Mouse (Mus musculus) limb, embryonic 12.5 days (tissue): ENCODE measurements at regions not wholly inside any gene's neighbourhood (a gene's known extent, or its start where the extent isn't known, plus 50 kb on each side); places are given as distances from the start of the nearest gene placed in this dataset.

Experiments used
- ATAC-seq: fragments of 200-750 bp; cut with Nextera tagmentation; 2 replicates; pipeline ENCODE4 v1.8.0; 2017; ENCODE audit warnings: low read depth, moderate TSS enrichment; ENCODE audit not compliant: insufficient number of reproducible peaks, insufficient read depth, low FRiP score, low TSS enrichment
- H3K27ac ChIP-seq: fragments of 300-500 bp; sonication (generic); 2 replicates; pipeline ENCODE4 v1.5.1; 2016; ENCODE audit warnings: mild to moderate bottlenecking, moderate library complexity
- H3K27me3 ChIP-seq: fragments of 300-500 bp; sonication (generic); 2 replicates; pipeline ENCODE4 v1.6.1; 2016; ENCODE audit warnings: mild to moderate bottlenecking, moderate library complexity
- H3K36me3 ChIP-seq: fragments of 300-500 bp; sonication (generic); 2 replicates; pipeline ENCODE4 v1.6.1; 2016; ENCODE audit warnings: mild to moderate bottlenecking, moderate library complexity
- H3K4me1 ChIP-seq: fragments of 300-500 bp; sonication (generic); replicated peaks from 2 replicates; pipeline ENCODE4 v1.6.1; 2016
- H3K4me2 ChIP-seq: fragments of 300-500 bp; sonication (generic); 2 replicates; pipeline ENCODE4 v1.6.1; 2016; ENCODE audit warnings: mild to moderate bottlenecking, moderate library complexity
- H3K4me3 ChIP-seq: fragments of 300-500 bp; sonication (generic); replicated peaks from 2 replicates; pipeline ENCODE4 v1.5.1; 2016; ENCODE audit warnings: mild to moderate bottlenecking
- H3K9ac ChIP-seq: fragments of 300-500 bp; sonication (generic); replicated peaks from 2 replicates; pipeline ENCODE4 v1.6.1; 2016; ENCODE audit warnings: mild to moderate bottlenecking, moderate library complexity
- H3K9me3 ChIP-seq: fragments of 300-500 bp; sonication (generic); 2 replicates; pipeline ENCODE4 v1.6.1; 2016; ENCODE audit warnings: mild to moderate bottlenecking, moderate library complexity
- WGBS: fragments of 180-500 bp; shearing (Covaris S2); methylation state at CpG from one replicate; pipeline ENCODE4 v1.1.7; 2016; 5-methylcytosine and 5-hydroxymethylcytosine counted together

DNA sequence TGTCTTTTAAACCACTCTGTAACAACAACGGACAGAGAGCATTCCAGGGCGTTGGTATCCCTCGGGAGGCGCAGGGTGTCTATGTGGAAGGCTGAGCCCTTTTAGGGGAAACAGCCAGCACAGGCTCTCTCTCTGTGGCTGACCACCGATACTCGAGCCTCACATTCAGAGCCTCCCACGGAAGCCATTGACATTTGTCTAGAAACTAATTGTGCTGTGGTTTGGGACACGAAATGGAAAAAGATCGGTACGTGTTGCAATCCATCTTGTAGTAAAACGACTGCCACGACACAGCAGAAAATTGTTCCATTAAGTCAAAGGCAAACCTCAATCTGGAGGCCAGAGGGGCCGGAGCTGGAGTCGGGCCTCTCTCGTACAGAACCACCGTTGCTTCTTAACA lies 575.9 kb upstream of the Gm19410 start:
- Histone ChIP-seq H3K4me1 (no peaks in the 10 kb centered on the region), H3K9me3 (no peaks in the 10 kb centered on the region), H3K4me2 (no peak overlapping the region), H3K36me3 (no peaks in the 10 kb centered on the region), H3K9ac (no peak overlapping the region), H3K4me3 (no peak overlapping the region), H3K27ac (no peak overlapping the region), H3K27me3 (no peaks in the 10 kb centered on the region)
- ATAC-seq = no peak
- 82% methylated on average over 16 of the region's 16 CpGs for WGBS

DNA sequence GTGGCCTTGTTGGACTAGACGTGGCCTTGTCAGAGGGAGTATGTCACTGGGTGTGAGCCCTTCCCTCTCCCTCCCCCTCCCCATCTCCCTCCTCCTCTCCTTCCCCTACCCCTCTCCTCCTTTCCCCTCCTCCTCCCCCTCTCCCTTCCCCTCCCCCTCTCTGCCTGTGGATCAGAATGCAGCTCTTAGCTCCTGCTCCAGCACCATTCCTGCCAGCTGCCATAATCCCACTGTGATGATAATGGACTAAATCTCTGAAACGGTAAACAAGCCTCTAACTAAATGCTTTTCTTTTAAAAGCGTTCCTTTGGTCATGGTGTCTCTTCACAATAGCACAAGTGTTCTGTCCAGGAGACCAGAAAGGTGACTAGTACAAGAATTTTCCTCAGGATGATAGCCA lies 573.1 kb upstream of the Gm19410 start:
- Histone ChIP-seq H3K4me1 (peaks cover 6% of the 10 kb centered on the region; the same call in 1 of the 2 replicates), H3K4me2 (no peak overlapping the region), H3K9me3 (no peaks in the 10 kb centered on the region), H3K4me3 (no peak overlapping the region), H3K9ac (no peak overlapping the region), H3K27ac (no peak overlapping the region), H3K27me3 (no peaks in the 10 kb centered on the region), H3K36me3 (no peaks in the 10 kb centered on the region)
- no peak for ATAC-seq
- 52% methylated on average over 3 of the region's 3 CpGs for WGBS

DNA sequence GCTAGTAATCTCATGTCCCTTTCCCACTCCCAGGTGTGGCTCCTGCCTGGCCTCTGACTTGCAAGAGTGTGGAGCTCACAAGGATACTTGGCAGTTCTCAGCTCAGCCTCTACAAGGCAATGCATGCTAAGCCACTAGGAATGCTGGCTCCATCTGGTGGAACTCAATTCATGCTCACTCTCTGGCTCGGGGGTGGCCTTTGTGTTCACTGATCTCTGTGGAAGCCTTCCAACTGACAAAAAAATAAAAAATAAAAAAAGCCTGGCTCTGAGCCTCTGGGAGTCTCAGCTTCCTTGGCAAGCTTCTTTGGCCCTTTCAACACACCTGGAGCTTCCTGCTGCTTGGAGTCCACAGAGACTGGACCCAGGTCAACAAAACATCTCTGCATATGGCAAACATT lies 571.8 kb upstream of the Gm19410 start:
- Histone ChIP-seq H3K27me3 (no peaks in the 10 kb centered on the region), H3K4me3 (no peak overlapping the region), H3K27ac (no peak overlapping the region), H3K9ac (no peak overlapping the region), H3K9me3 (no peaks in the 10 kb centered on the region), H3K36me3 (no peaks in the 10 kb centered on the region), H3K4me2 (no peak overlapping the region), H3K4me1 (peaks cover 6% of the 10 kb centered on the region; the same call in 1 of the 2 replicates)
- WGBS = 52% methylated on average over 1 of the region's 1 CpGs
- ATAC-seq = peak; percentile 58; the same call in 1 of the 2 replicates

DNA sequence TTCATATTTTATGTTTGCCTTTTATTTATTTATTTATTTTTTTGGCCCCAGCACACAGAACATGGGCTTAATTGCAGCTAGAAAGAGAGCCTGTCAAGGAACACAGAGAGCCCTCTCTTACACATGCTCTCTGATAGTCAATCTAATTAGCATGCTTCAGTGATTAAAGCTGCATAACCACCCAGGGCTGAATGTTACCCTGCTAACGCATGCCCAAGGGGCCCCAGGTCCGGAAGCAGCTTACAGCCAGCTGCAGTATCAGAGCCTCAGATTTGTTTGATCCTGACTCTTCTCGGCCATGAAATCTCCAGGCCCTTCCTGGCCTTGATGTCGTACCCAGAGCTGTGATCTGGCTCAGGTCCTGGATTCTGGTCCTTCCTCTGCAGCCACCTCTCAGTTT lies 569.4 kb upstream of the Gm19410 start:
- ATAC-seq = no peak
- no peak overlapping the region for H3K27ac ChIP-seq
- 28% methylated on average over 4 of the region's 4 CpGs for WGBS
- peaks cover 6% of the 10 kb centered on the region; the same call in 1 of the 2 replicates for H3K4me1 ChIP-seq
- no peaks in the 10 kb centered on the region for H3K9me3 ChIP-seq
- no peaks in the 10 kb centered on the region for H3K36me3 ChIP-seq
- H3K4me2 ChIP-seq = no peak overlapping the region
- no peaks in the 10 kb centered on the region for H3K27me3 ChIP-seq
- H3K9ac ChIP-seq = no peak overlapping the region
- H3K4me3 ChIP-seq = no peak overlapping the region

DNA sequence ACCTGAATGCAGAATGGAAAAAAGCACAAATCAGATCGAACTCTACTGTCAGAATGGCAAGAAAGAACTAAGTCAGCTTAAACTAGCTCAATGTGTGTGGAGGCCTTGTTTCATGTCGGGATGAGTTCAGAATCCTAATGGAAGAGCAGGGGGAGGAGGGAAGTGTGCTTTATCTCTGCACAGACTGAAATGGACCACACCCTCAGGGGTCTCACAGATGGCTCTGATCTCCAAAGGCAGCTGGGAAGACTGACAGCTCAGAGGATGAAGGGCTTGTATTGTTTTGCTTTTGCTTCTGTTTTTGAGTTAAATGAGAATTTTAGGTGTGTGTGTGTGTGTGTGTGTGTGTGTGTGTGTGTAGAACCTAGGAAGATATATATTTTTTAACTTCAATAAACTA lies 566.8 kb upstream of the Gm19410 start:
- Histone ChIP-seq H3K9me3 (no peaks in the 10 kb centered on the region), H3K36me3 (no peaks in the 10 kb centered on the region), H3K4me2 (no peak overlapping the region), H3K27me3 (no peaks in the 10 kb centered on the region), H3K4me3 (no peak overlapping the region), H3K4me1 (peaks cover 6% of the 10 kb centered on the region; the same call in 1 of the 2 replicates), H3K27ac (no peak overlapping the region), H3K9ac (no peak overlapping the region)
- no peak for ATAC-seq
- 66% methylated on average over 2 of the region's 2 CpGs for WGBS

DNA sequence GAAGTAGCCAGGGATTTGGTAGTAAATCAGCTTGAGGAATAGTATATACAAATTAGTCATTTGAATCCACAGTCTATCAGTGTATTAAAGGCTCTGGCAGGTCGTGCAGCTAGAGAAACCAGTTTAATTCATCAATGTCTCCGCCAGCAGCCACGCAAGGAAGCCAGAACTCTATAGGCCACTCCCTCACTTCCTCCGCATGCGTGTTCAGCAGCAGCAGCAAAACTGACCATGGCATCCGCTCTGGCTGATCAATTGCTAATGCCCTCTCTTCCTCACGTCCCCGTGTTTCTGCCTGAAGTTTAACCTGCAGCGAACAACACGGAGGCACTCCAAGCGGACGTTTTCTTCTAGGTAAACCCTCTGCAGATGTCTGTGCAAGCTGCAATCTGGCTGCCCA lies 564.2 kb upstream of the Gm19410 start:
- H3K4me2 ChIP-seq = peak overlapping the region; percentile 15; the same call in 1 of the 2 replicates
- H3K36me3 ChIP-seq = no peaks in the 10 kb centered on the region
- H3K4me3 ChIP-seq = no peak overlapping the region
- no peaks in the 10 kb centered on the region for H3K27me3 ChIP-seq
- H3K9ac ChIP-seq = no peak overlapping the region
- 52% methylated on average over 12 of the region's 12 CpGs for WGBS
- H3K9me3 ChIP-seq = no peaks in the 10 kb centered on the region
- peaks cover 15% of the 10 kb centered on the region for H3K4me1 ChIP-seq
- peak overlapping the region; percentile 12; the same call in 1 of the 2 replicates for H3K27ac ChIP-seq
- no peak for ATAC-seq

DNA sequence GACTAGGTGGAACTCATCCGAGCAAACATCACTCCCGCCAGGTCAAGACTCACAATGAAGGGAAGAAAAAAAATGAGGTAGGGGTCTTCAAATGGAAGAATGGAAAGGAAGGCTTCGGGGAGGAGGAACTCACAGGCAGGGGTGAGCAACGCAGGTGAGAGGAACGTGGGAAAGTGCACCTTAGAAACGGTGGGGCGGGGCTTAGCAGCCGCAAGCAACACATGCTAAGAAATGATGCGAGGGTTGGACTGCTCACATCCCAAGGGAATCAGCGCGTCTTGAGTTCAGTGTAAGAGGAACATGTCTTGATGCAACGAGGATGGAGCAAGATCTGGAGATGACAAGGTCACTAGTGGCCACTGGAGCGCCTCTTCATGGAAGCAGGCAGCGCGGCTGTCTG lies 560.6 kb upstream of the Gm19410 start:
- Histone ChIP-seq H3K4me2 (peak overlapping the region; percentile 36; the same call in 1 of the 2 replicates), H3K36me3 (no peaks in the 10 kb centered on the region), H3K4me3 (no peak overlapping the region), H3K27me3 (no peaks in the 10 kb centered on the region), H3K9me3 (no peaks in the 10 kb centered on the region), H3K4me1 (peaks cover 13% of the 10 kb centered on the region), H3K9ac (no peak overlapping the region), H3K27ac (no peak overlapping the region)
- 68% methylated on average over 15 of the region's 15 CpGs for WGBS
- ATAC-seq = no peak; the same call in 1 of the 2 replicates

DNA sequence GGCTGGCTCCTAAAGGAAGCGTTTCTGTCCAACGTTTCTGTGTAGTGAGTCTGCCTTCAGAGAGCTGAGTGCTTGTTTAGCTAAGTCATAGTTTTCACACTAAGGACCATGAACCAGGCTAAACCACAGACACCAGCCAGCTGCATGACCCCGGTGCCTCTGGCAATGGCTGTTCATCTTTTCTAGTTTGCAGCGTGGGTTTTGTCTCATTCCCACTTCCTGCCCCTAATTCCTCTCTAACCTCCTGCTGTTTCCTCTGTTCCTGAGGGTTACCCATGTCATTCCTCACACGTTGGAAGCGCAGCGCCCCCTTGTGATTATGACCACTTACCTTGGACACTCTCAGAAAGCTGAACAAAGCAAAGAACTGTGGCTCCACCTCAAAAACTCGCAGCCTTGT lies 560.1 kb upstream of the Gm19410 start:
- WGBS = 13% methylated on average over 8 of the region's 8 CpGs
- no peak overlapping the region for H3K4me3 ChIP-seq
- no peaks in the 10 kb centered on the region for H3K27me3 ChIP-seq
- no peak for ATAC-seq
- H3K36me3 ChIP-seq = no peaks in the 10 kb centered on the region
- H3K9ac ChIP-seq = no peak overlapping the region
- peak overlapping the region; percentile 36 for H3K4me2 ChIP-seq
- H3K27ac ChIP-seq = no peak overlapping the region
- H3K4me1 ChIP-seq = peaks cover 13% of the 10 kb centered on the region
- no peaks in the 10 kb centered on the region for H3K9me3 ChIP-seq

DNA sequence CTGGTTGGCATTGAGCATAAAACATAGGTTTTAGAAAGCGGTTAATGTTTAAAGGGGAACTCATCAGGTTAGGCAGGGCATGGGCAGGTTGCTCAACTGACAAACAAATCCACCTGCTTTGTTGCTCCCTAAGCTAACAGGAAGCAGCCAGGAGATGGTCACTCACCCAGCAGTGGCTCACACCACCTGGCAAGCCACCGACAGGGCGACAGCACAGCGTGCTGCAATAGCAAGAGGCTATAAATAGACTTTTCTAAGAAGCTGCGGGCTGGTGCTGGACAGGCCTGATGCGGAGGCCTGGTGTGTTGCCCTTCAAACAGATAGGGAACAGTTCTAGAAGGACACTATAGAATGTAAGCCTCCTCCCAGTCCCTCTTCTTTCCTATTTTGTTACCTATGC lies 559.3 kb upstream of the Gm19410 start:
- Histone ChIP-seq H3K4me2 (no peak overlapping the region), H3K9ac (no peak overlapping the region), H3K4me1 (peaks cover 13% of the 10 kb centered on the region), H3K9me3 (no peaks in the 10 kb centered on the region), H3K36me3 (no peaks in the 10 kb centered on the region), H3K4me3 (no peak overlapping the region), H3K27ac (no peak overlapping the region), H3K27me3 (no peaks in the 10 kb centered on the region)
- no peak for ATAC-seq
- WGBS = 52% methylated on average over 6 of the region's 6 CpGs

DNA sequence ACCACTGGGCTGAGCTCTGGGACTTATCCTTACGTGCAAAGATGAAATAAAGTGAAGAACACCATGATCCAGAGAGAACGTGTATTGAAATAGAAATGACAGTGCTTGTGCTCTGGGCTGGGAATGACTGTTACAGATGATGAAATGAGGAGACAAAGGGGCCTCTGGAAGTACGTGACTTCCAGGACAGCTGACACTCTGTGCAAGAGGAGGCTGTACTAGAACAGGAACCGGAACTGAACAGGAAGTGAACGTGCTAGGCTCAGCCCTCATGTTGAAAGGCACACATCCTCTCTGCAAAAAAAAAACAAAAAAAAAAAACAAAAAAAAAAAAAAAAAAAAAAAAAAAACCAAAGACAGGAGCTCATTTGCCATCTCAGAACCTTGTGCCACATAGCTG lies 557.2 kb upstream of the Gm19410 start:
- Histone ChIP-seq H3K9ac (no peak overlapping the region), H3K4me3 (no peak overlapping the region), H3K4me1 (peaks cover 20% of the 10 kb centered on the region), H3K27ac (no peak overlapping the region), H3K27me3 (no peaks in the 10 kb centered on the region), H3K4me2 (no peak overlapping the region), H3K9me3 (no peaks in the 10 kb centered on the region), H3K36me3 (no peaks in the 10 kb centered on the region)
- 82% methylated on average over 5 of the region's 5 CpGs for WGBS
- no peak for ATAC-seq

DNA sequence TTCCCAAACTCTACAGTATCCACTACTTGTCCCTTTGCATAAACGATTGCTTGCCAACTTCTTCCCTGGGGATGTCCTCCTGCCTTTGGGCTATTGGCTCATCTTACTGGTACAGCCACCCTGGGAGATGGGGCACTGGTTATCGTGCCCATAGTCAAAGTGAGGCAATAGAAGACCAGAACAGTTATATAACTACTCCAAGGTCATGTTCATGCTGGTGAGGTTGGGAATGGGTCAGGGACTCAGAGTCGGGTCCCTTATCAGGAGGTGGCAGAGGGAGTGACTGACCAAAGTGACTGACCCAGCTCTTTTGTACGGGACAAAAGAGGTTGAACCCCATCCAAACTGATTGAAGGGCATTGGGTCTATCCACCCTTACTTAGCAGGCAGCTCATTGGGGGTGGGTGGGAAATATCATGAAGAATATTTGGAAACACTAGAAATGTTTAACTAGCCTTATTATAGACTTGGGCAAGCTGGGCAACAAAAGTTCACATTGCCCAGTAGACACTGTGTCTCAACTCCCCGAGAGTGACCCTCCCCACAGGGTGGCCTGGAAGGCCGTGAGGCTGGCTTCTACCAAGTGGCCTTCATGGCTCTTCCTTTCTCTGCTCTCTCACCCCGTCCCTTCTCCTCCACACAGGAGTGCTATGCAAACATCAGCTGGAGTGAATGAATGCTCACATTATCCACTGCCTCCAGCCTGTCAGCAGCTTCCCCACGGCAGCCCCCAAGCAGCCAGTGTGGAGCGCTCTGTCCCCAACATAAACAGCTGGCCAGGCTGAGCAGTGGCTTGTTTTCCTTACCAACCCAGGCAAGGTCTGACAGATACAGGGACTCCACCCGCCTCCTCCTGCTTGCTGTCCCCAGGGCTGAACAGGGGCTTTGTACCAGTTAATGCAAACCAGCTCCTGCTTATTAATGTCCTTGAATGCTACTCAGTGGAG lies 553.8 kb upstream of the Gm19410 start:
- 61% methylated on average over 10 of the region's 10 CpGs for WGBS
- Histone ChIP-seq H3K4me3 (no peak overlapping the region), H3K36me3 (no peaks in the 10 kb centered on the region), H3K9ac (no peak overlapping the region), H3K4me1 (peaks cover 11% of the 10 kb centered on the region), H3K9me3 (no peaks in the 10 kb centered on the region), H3K27ac (peak overlapping the region; percentile 25; the same call in 1 of the 2 replicates), H3K27me3 (no peaks in the 10 kb centered on the region), H3K4me2 (no peak overlapping the region)
- ATAC-seq = no peak
